Mouse (Mus musculus) liver, postnatal 0 days (tissue): Measurements from ENCODE around the gene Nkapd1.

Source experiments
- CTCF ChIP-seq: sonication (generic); IDR thresholded peaks from 2 replicates; pipeline ENCODE4 v1.5.1; 2016; ENCODE audit warnings: antibody characterized with exemption, low read depth
- EP300 ChIP-seq: IDR thresholded peaks from 2 replicates; pipeline ENCODE4 v1.6.1; 2016; ENCODE audit warnings: antibody characterized with exemption, low read depth, mild to moderate bottlenecking

GRCm38 (mm10) chr9:50561145-50561917 is 55.9 kb downstream of the Nkapd1 start, which contains the start of gene Tex12:
- TF ChIP-seq CTCF (no peak), EP300 (no peak)
